Mouse (Mus musculus): ENCODE measurements around the gene Ccdc125. TPM values are rescaled to one million over a fixed set of nuclear protein-coding genes. Genes with fewer than 3 reads are reported as not detected.

Ccdc125 gene
- total RNA-seq (2023), result 13.0 to 15.8 TPM (median 13.8 TPM) in 4 replicates

GRCm38 (mm10) chr13:100669291-100670022 is at the start of gene Ccdc125:
Gene Ccdc125 (plus strand): TSS chr13:100669717.

GRCm38 (mm10) chr13:100650550-100651438 is 18.7 kb upstream of the Ccdc125 start, which contains the start of the genes Ak6 and Rad17:
Gene Ak6 (plus strand): TSS chr13:100650979.
Gene Rad17 (minus strand): TSS chr13:100651051.

GRCm38 (mm10) chr13:100651439-100652186 is 17.9 kb upstream of the Ccdc125 start, which contains the start of gene Taf9:
Gene Taf9 (plus strand): TSS chr13:100651579.

GRCm38 (mm10) chr13:100730861-100731176 is 61.3 kb downstream of the Ccdc125 start, which contains the start of gene Cdk7:
Gene Cdk7 (minus strand): TSS chr13:100730939.

GRCm38 (mm10) chr13:100744036-100744744 is 74.7 kb downstream of the Ccdc125 start, which contains the start of gene Mrps36:
Gene Mrps36 (minus strand): TSS chr13:100744659.

Other genes with a start within 250 kb of the Ccdc125 start
- 0.17 to 0.19 TPM in 2 of 4 replicates, not detected in the others for gene Naip1, start 216.8 kb upstream of the Ccdc125 start, total RNA-seq (2023)
- 50.4 to 58.8 TPM (median 52.8 TPM) in 4 replicates for gene Gtf2h2, start 177.1 kb upstream of the Ccdc125 start, total RNA-seq (2023)
- gene Ocln, start 117.0 kb upstream of the Ccdc125 start, total RNA-seq (2023), result 0.24 TPM in 1 of 4 replicates, not detected in the others
- 9.2 to 15.0 TPM (median 10.3 TPM) in 4 replicates for gene Marveld2, start 52.7 kb upstream of the Ccdc125 start, total RNA-seq (2023)
- gene Ak6, start 18.7 kb upstream of the Ccdc125 start, total RNA-seq (2023), result 77.6 to 114 TPM (median 112 TPM) in 4 replicates
- gene Rad17, start 18.7 kb upstream of the Ccdc125 start, total RNA-seq (2023), result 30.3 to 33.0 TPM (median 31.0 TPM) in 4 replicates
- 17.9 to 39.0 TPM (median 26.3 TPM) in 4 replicates for gene Taf9, start 18.1 kb upstream of the Ccdc125 start, total RNA-seq (2023)
- gene Cdk7, start 61.2 kb downstream of the Ccdc125 start, total RNA-seq (2023), result 27.7 to 32.3 TPM (median 31.1 TPM) in 4 replicates
- gene Mrps36, start 74.9 kb downstream of the Ccdc125 start, total RNA-seq (2023), result 20.9 to 31.8 TPM (median 27.9 TPM) in 4 replicates
- gene Cenph, start 106.2 kb downstream of the Ccdc125 start, total RNA-seq (2023), result 0.63 to 2.7 TPM (median 1.5 TPM) in 4 replicates
- 1.1 to 6.2 TPM (median 4.3 TPM) in 4 replicates for gene Ccnb1, start 116.9 kb downstream of the Ccdc125 start, total RNA-seq (2023)
- gene Slc30a5, start 163.7 kb downstream of the Ccdc125 start, total RNA-seq (2023), result 99.1 to 102 TPM (median 100 TPM) in 4 replicates